In the genomic region with DNA sequence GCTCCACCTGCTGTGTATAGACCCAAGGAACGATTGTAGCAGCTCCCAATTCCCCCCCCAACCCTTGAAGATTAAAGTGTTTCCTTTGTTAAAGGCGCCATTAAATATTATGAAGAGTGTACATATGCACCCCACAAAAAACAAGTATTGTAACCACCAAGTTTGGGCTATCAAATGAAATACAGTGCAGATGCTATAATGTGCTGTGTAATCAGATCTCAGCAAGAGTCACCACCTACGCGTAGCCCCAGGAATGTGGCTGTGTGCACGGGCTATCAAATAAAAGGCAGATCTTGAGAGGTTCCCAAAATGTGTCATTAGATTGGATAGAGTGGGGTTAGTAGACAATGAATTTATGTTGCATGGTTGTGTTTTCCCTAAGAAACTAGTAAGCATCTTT, we compare ENCODE assay signal across 8 mouse cellular contexts. TPM values are rescaled to one million over a fixed set of nuclear protein-coding genes. Genes with fewer than 3 reads are reported as not detected.
DNase-seq lines count a peak whose midpoint lies in the region; ATAC-seq lines count a peak whose summit lies in the region.
"Had no signal": no experiment of that assay in that cellular context is flagged by ENCODE, and none has a peak within 500 bp of the region (broad histone marks: within the 10 kb centered on the region; RNA-seq: fewer than 3 reads in every experiment).

No protein-coding gene starts in this region.

- ATAC-seq in neural tube, embryonic 11.5 days (ENCODE audit: insufficient read depth, low FRiP score, low TSS enrichment): no peak
- no peak for ATAC-seq in forebrain, embryonic 12.5 days (ENCODE audit: low FRiP score)
- ATAC-seq in liver, embryonic 11.5 days (replicated peaks; ENCODE audit: low FRiP score): no peak; the same call in 1 of the 2 replicates

- H3K9ac ChIP-seq in neural tube, embryonic 11.5 days (ENCODE audit: low read length): no peak overlapping the region
- H3K9ac ChIP-seq in forebrain, embryonic 12.5 days: 0 out of 2 replicates have a peak overlapping the region, but pooled peaks have one; percentile 77
- 0 out of 2 replicates have a peak overlapping the region, but pooled peaks have one; percentile 7 for H3K9ac ChIP-seq in liver, embryonic 11.5 days (ENCODE audit: low read depth, low read length)

- DNase-seq in neural tube, embryonic 11.5 days (ENCODE audit: low spot score): no peak
- DNase-seq in neural tube, embryonic 10.5 days (ENCODE audit: extremely low spot score, low spot score): no peak
- no peak for DNase-seq in liver, embryonic 11.5 days (ENCODE audit: low spot score)
- no peak for DNase-seq in testis, postnatal 14 days (ENCODE audit: low spot score)
- no peak for DNase-seq in thymus, postnatal 25 days
- DNase-seq in kidney, postnatal 4 days: no peak
- DNase-seq: right cerebral cortex, adult 18-20 months had no signal

- H3K4me1 ChIP-seq in neural tube, embryonic 11.5 days (ENCODE audit: control insufficient read depth, insufficient read depth, low read length): no peaks in the 10 kb centered on the region
- peaks cover 17% of the 10 kb centered on the region for H3K4me1 ChIP-seq in forebrain, embryonic 12.5 days
- peaks cover 13% of the 10 kb centered on the region for H3K4me1 ChIP-seq in liver, embryonic 11.5 days (replicated peaks; ENCODE audit: control insufficient read depth, insufficient read depth, low read length)

- H3K4me2 ChIP-seq in neural tube, embryonic 11.5 days (ENCODE audit: low read depth): peak overlapping the region; percentile 82
- peak overlapping the region; percentile 83 for H3K4me2 ChIP-seq in forebrain, embryonic 12.5 days
- peak overlapping the region; percentile 82 for H3K4me2 ChIP-seq in liver, embryonic 11.5 days

- WGBS in neural tube, embryonic 11.5 days: 26% methylated on average over 5 of the region's 5 CpGs
- 15% methylated on average over 5 of the region's 5 CpGs for WGBS in forebrain, embryonic 12.5 days
- 28% methylated on average over 5 of the region's 5 CpGs for WGBS in liver, embryonic 11.5 days

- no peaks in the 10 kb centered on the region for H3K36me3 ChIP-seq in neural tube, embryonic 11.5 days (ENCODE audit: control insufficient read depth, insufficient read depth, low read length)
- peaks cover 4% of the 10 kb centered on the region; the same call in 1 of the 2 replicates for H3K36me3 ChIP-seq in forebrain, embryonic 12.5 days (replicated peaks)
- no peaks in the 10 kb centered on the region for H3K36me3 ChIP-seq in liver, embryonic 11.5 days (ENCODE audit: control insufficient read depth, insufficient read depth, low read length)

- H3K4me3 ChIP-seq in neural tube, embryonic 11.5 days (ENCODE audit: low read depth, low read length): peak overlapping the region; percentile 79
- peak overlapping the region; percentile 81 for H3K4me3 ChIP-seq in forebrain, embryonic 12.5 days (replicated peaks)
- H3K4me3 ChIP-seq in liver, embryonic 11.5 days (ENCODE audit: low read depth, low read length): peak overlapping the region; percentile 89

- H3K27me3 ChIP-seq in neural tube, embryonic 11.5 days (ENCODE audit: control insufficient read depth, insufficient read depth, low read length): no peaks in the 10 kb centered on the region
- H3K27me3 ChIP-seq in forebrain, embryonic 12.5 days: no peaks in the 10 kb centered on the region
- H3K27me3 ChIP-seq in liver, embryonic 11.5 days (replicated peaks; ENCODE audit: control insufficient read depth, insufficient read depth, low read length): no peaks in the 10 kb centered on the region

- H3K9me3 ChIP-seq in neural tube, embryonic 11.5 days (ENCODE audit: control insufficient read depth, low read length): no peaks in the 10 kb centered on the region
- H3K9me3 ChIP-seq in forebrain, embryonic 12.5 days: no peaks in the 10 kb centered on the region
- no peaks in the 10 kb centered on the region for H3K9me3 ChIP-seq in liver, embryonic 11.5 days (ENCODE audit: control insufficient read depth, low read length)

- no peak overlapping the region for H3K27ac ChIP-seq in neural tube, embryonic 11.5 days (ENCODE audit: low read depth, low read length)
- H3K27ac ChIP-seq in forebrain, embryonic 12.5 days: no peak overlapping the region
- H3K27ac ChIP-seq in liver, embryonic 11.5 days (ENCODE audit: low read depth, low read length): no peak overlapping the region

RNA-seq across cellular contexts. Expression of gene Map3k13, which starts 0.9 kb away (rescaled TPM):
- polyA plus RNA-seq in neural tube, embryonic 11.5 days (2014; fragmentation: Nextera tagmentation; extraction: Ambion mirVana): 10.6 and 11.6 TPM in 2 replicates
- polyA plus RNA-seq in forebrain, embryonic 12.5 days (2016; fragmentation: Nextera tagmentation; extraction: Ambion mirVana): 4.8 and 6.1 TPM in 2 replicates
- polyA plus RNA-seq in liver, embryonic 11.5 days (2014; fragmentation: Nextera tagmentation; extraction: Ambion mirVana): 0.55 and 0.59 TPM in 2 replicates

RNA-seq across cellular contexts. Expression of gene Ehhadh, which starts 7.5 kb away (rescaled TPM):
- polyA plus RNA-seq in neural tube, embryonic 11.5 days (2014; fragmentation: Nextera tagmentation; extraction: Ambion mirVana): 2.2 and 2.4 TPM in 2 replicates
- 1.0 and 1.1 TPM in 2 replicates for polyA plus RNA-seq in forebrain, embryonic 12.5 days (2016; fragmentation: Nextera tagmentation; extraction: Ambion mirVana)
- 5.3 and 6.7 TPM in 2 replicates for polyA plus RNA-seq in liver, embryonic 11.5 days (2014; fragmentation: Nextera tagmentation; extraction: Ambion mirVana)
